Mouse (Mus musculus) left cerebral cortex, adult 18-20 months (tissue): ENCODE measurements at regions not wholly inside any gene's neighbourhood (a gene's known extent, or its start where the extent isn't known, plus 50 kb on each side); places are given as distances from the start of the nearest gene placed in this dataset.

Experiments
- DNase-seq, 2 experiments: peaks; one replicate each; pipeline ENCODE4 v3.0.0; 2021 to 2022; ENCODE audit warnings: low spot score in 2 of 2, mixed read lengths in 1 of 2

GRCm38 (mm10) chr7:51281470-51281869 is 229.4 kb upstream of the Ano5 start:
- no peak for DNase-seq

GRCm38 (mm10) chr7:51300238-51300637 is 210.6 kb upstream of the Ano5 start:
- DNase-seq, result no peak

GRCm38 (mm10) chr7:51307757-51308156 is 203.1 kb upstream of the Ano5 start:
- DNase-seq, result no peak

- no peak for DNase-seq
Measured at GRCm38 (mm10) chr7:51310191-51310590, 200.6 kb upstream of the Ano5 start.

- DNase-seq, result no peak
Measured at GRCm38 (mm10) chr7:51339841-51340540, 170.8 kb upstream of the Ano5 start.

GRCm38 (mm10) chr7:51347521-51347920 is 163.3 kb upstream of the Ano5 start:
- no peak for DNase-seq

- DNase-seq, result peak; percentile 13 to 25
Measured at GRCm38 (mm10) chr7:51360134-51360533, 150.7 kb upstream of the Ano5 start.

- no peak for DNase-seq
Measured at GRCm38 (mm10) chr7:51377584-51377983, 133.2 kb upstream of the Ano5 start.
